Mouse (Mus musculus): ENCODE data around the gene Dab2ip. TPM values are rescaled to one million over a fixed set of nuclear protein-coding genes. Genes with fewer than 3 reads are reported as not detected.

The Dab2ip gene
- total and polyA plus RNA-seq, 3 experiments: 0.02 to 2.2 (median 0.16) TPM

DNA sequence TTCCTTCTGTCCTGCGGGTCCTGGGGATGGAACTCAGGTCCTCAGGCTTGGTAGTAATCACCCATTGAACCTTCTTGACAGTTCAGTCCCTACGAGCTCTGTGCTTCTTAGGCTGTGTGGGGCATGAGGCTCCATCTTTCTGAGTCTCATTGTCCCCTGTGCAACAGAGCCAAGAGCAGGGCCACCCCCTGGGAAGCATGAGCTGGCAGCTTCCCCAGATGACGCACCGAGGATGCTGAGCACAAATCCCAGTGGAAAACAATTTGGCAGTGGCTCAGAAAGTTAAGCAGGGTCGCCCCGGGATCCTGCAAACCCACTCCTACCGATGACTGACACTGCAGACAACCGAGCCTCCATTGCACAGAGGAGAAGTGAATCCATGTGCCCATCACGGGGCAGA is 24.4 kb upstream of the Dab2ip start:
- peaks cover 10% of the 10 kb centered on the region; the same call in 1 of the 2 replicates for H3K4me1 ChIP-seq (ENCODE audit: insufficient read depth, low read depth, low read length)
- TF ChIP-seq POLR2AphosphoS5 (IDR thresholded peaks at IDR 0.05; ENCODE audit: insufficient replicate concordance, low read depth, low read length) (no peak), GATA2 (IDR thresholded peaks at IDR 0.05; ENCODE audit: borderline replicate concordance, low read depth, low read length) (no peak), GATA1 (IDR thresholded peaks at IDR 0.05; ENCODE audit: borderline replicate concordance, low read length) (no peak), CTCF (IDR thresholded peaks at IDR 0.05; ENCODE audit: low read depth, low read length) (no peak), TAL1 (conservative IDR thresholded peaks at IDR 0.05; ENCODE audit: low read depth, low read length) (no peak)
- H3K27me3 ChIP-seq (ENCODE audit: insufficient read depth, low read length): peaks cover 29% of the 10 kb centered on the region
- H3K36me3 ChIP-seq (replicated peaks): no peaks in the 10 kb centered on the region
- no peak for ATAC-seq (ENCODE audit: extremely low read depth, insufficient number of reproducible peaks, low FRiP score, poor library complexity, severe bottlenecking)
- peaks cover 4% of the 10 kb centered on the region; the same call in 1 of the 2 replicates for H3K9me3 ChIP-seq (replicated peaks)
- no peak for DNase-seq (ENCODE audit: low spot score)
- H3K4me3 ChIP-seq (ENCODE audit: low read depth, low read length): no peak overlapping the region

DNA sequence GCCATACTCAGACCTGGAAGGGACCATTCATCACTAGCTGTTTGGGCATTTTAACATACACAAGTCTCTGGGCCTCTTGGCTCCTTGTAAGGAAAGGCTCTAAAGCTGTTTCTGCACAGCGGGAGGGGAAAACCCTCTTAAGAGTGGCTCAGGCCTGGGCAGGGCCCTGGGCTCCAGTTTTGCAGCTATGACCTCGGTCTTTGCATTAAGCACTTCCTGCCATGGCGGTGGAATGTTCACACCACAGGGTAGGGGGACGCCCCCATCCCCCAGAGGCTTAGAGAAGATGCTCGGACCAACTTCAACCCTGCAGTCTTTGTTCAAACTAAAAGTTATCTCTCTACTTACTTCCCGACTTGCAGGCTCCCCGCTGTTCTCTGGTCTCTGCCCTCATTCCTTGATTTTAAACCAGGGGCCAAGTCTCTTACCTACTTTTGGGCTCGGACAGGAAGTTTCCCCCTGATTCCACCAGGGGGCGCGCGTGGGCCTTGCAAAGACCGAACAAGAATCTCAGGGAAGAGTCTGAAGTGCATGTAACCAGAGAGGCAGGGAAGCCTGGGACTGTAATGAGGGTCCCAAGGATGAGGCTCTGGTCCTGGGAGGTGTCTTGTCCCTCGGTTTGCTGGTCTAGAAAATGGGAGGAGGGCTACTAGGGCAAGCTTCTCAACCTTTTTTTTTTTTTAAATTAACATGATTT is 18.6 kb upstream of the Dab2ip start:
- ATAC-seq (ENCODE audit: extremely low read depth, insufficient number of reproducible peaks, low FRiP score, poor library complexity, severe bottlenecking): 0 out of 2 replicates have a peak, but pooled peaks have one; percentile 15
- TF ChIP-seq CTCF (IDR thresholded peaks at IDR 0.05; ENCODE audit: low read depth, low read length): peak; percentile 62
- TF ChIP-seq POLR2AphosphoS5 (IDR thresholded peaks at IDR 0.05; ENCODE audit: insufficient replicate concordance, low read depth, low read length): no peak
- H3K27me3 ChIP-seq (ENCODE audit: insufficient read depth, low read length): peaks cover 14% of the 10 kb centered on the region
- no peaks in the 10 kb centered on the region for H3K9me3 ChIP-seq (replicated peaks)
- H3K36me3 ChIP-seq (replicated peaks): no peaks in the 10 kb centered on the region
- H3K4me1 ChIP-seq (ENCODE audit: insufficient read depth, low read depth, low read length): peaks cover 25% of the 10 kb centered on the region
- no peak overlapping the region for H3K4me3 ChIP-seq (ENCODE audit: low read depth, low read length)
- peak; percentile 53 for DNase-seq (ENCODE audit: low spot score)

DNA sequence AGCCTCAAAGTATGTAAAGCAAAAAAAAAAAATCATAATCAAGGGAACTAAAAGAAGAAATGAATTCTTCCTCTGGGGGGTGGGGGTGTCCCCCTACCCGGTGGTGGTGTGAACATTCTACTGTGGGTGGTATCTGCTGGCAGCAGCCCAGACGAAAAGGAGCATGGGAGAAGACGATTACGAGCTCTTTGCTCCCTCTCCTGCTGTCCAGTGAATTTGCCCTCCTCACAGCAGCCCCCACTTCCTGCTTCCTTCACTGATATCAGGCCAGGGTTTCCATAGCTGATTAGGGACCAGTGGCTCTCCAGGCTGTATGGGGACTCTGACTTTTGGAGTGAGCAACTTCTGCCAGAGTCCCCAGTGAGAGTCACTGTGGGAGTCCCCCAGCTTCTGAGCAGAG is 17.3 kb upstream of the Dab2ip start:
- Histone ChIP-seq H3K4me3 (ENCODE audit: low read depth, low read length) (no peak overlapping the region), H3K9me3 (replicated peaks) (no peaks in the 10 kb centered on the region), H3K36me3 (replicated peaks) (no peaks in the 10 kb centered on the region), H3K4me1 (ENCODE audit: insufficient read depth, low read depth, low read length) (peaks cover 25% of the 10 kb centered on the region), H3K27me3 (ENCODE audit: insufficient read depth, low read length) (peaks cover 22% of the 10 kb centered on the region)
- DNase-seq (ENCODE audit: low spot score) (no peak), ATAC-seq (ENCODE audit: extremely low read depth, insufficient number of reproducible peaks, low FRiP score, poor library complexity, severe bottlenecking) (no peak)
- TF ChIP-seq TAL1 (conservative IDR thresholded peaks at IDR 0.05; ENCODE audit: low read depth, low read length): no peak
- TF ChIP-seq POLR2AphosphoS5 (IDR thresholded peaks at IDR 0.05; ENCODE audit: insufficient replicate concordance, low read depth, low read length): no peak
- TF ChIP-seq GATA2 (IDR thresholded peaks at IDR 0.05; ENCODE audit: borderline replicate concordance, low read depth, low read length): no peak
- TF ChIP-seq GATA1 (IDR thresholded peaks at IDR 0.05; ENCODE audit: borderline replicate concordance, low read length): no peak

DNA sequence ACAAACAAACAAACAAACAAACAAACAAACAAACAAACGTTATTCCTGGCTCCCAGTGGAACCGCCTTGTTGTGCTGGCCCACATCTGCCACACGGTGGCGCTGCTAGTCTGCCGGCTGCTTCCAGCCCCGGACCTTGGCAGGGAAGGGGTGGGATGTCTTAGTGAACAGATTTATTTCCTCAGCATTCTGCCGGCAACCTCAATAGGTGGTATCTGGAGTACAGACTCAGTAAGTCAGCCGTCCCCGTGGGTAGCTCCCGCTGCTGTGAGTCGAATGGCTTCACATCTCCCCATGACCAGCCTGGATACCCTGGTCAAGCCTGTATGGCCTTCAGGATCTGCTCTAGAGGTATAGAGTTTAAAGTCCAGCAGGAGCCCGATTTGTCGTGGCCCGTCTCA is 13.3 kb upstream of the Dab2ip start:
- Histone ChIP-seq H3K4me3 (ENCODE audit: low read depth, low read length) (no peak overlapping the region), H3K4me1 (ENCODE audit: insufficient read depth, low read depth, low read length) (peaks cover 10% of the 10 kb centered on the region), H3K9me3 (replicated peaks) (no peaks in the 10 kb centered on the region), H3K27me3 (ENCODE audit: insufficient read depth, low read length) (peaks cover 22% of the 10 kb centered on the region), H3K36me3 (replicated peaks) (no peaks in the 10 kb centered on the region)
- DNase-seq (ENCODE audit: low spot score) (peak; percentile 33), ATAC-seq (ENCODE audit: extremely low read depth, insufficient number of reproducible peaks, low FRiP score, poor library complexity, severe bottlenecking) (no peak)
- TF ChIP-seq CTCF (IDR thresholded peaks at IDR 0.05; ENCODE audit: low read depth, low read length): peak; percentile 85
- no peak for TF ChIP-seq GATA1 (IDR thresholded peaks at IDR 0.05; ENCODE audit: borderline replicate concordance, low read length)
- TF ChIP-seq POLR2AphosphoS5 (IDR thresholded peaks at IDR 0.05; ENCODE audit: insufficient replicate concordance, low read depth, low read length): no peak
- no peak for TF ChIP-seq TAL1 (conservative IDR thresholded peaks at IDR 0.05; ENCODE audit: low read depth, low read length)
- TF ChIP-seq GATA2 (IDR thresholded peaks at IDR 0.05; ENCODE audit: borderline replicate concordance, low read depth, low read length): no peak

DNA sequence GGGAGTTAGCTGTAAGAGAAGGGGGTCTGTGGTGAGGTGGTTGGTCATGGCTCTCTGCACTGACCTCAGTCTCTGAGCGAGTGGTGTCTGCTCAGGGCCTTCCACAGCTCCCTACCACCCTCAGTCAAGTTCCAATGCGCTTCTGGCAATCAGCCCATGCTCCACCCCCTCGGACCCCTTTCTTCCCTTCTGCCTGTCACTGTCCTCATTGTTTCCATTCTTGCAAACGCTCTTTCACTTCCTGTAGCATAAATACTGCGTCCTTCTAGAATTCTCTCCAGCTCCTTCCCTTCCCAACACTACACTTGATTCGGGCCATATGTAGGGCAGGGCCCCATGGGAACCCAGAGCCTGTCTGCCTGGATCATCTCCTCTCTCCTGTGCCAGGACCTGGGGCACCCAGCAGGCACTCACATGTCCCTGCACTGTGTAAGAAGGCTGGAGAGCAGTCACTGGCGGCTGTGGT is 12.9 kb upstream of the Dab2ip start:
- TF ChIP-seq GATA2 (IDR thresholded peaks at IDR 0.05; ENCODE audit: borderline replicate concordance, low read depth, low read length): no peak
- TF ChIP-seq GATA1 (IDR thresholded peaks at IDR 0.05; ENCODE audit: borderline replicate concordance, low read length): no peak
- TF ChIP-seq TAL1 (conservative IDR thresholded peaks at IDR 0.05; ENCODE audit: low read depth, low read length): no peak
- TF ChIP-seq CTCF (IDR thresholded peaks at IDR 0.05; ENCODE audit: low read depth, low read length): no peak
- TF ChIP-seq POLR2AphosphoS5 (IDR thresholded peaks at IDR 0.05; ENCODE audit: insufficient replicate concordance, low read depth, low read length): no peak
- peaks cover 7% of the 10 kb centered on the region for H3K4me1 ChIP-seq (ENCODE audit: insufficient read depth, low read depth, low read length)
- DNase-seq (ENCODE audit: low spot score) (no peak), ATAC-seq (ENCODE audit: extremely low read depth, insufficient number of reproducible peaks, low FRiP score, poor library complexity, severe bottlenecking) (no peak)
- H3K36me3 ChIP-seq (replicated peaks): no peaks in the 10 kb centered on the region
- H3K9me3 ChIP-seq (replicated peaks): no peaks in the 10 kb centered on the region
- H3K27me3 ChIP-seq (ENCODE audit: insufficient read depth, low read length): peaks cover 24% of the 10 kb centered on the region
- no peak overlapping the region for H3K4me3 ChIP-seq (ENCODE audit: low read depth, low read length)

DNA sequence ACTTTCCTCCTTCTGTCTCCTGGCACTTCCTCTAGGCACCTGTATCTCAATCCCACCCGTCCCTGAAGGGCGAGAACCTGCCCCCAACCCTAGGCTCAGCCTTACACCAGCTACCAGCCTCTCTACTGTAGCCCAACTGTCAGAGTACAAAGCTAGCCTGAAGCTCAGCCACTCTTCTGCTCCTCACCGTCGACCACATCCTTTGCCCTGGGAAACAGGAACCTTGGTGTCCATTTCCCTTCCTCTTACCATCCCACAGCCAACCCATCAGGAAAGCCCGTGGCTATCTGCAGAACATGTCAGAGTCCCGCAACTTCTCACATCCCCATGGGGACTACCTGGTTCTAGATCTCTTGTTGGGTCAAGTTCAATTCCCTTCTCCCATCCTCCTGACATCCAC is 11.6 kb upstream of the Dab2ip start:
- Histone ChIP-seq H3K27me3 (ENCODE audit: insufficient read depth, low read length) (peaks cover 26% of the 10 kb centered on the region), H3K4me3 (ENCODE audit: low read depth, low read length) (no peak overlapping the region), H3K4me1 (ENCODE audit: insufficient read depth, low read depth, low read length) (0 out of 2 replicates have a peak, but pooled peaks cover 2% of the 10 kb centered on the region), H3K9me3 (replicated peaks) (no peaks in the 10 kb centered on the region), H3K36me3 (replicated peaks) (no peaks in the 10 kb centered on the region)
- no peak for ATAC-seq (ENCODE audit: extremely low read depth, insufficient number of reproducible peaks, low FRiP score, poor library complexity, severe bottlenecking)
- DNase-seq (ENCODE audit: low spot score): no peak
- TF ChIP-seq CTCF (IDR thresholded peaks at IDR 0.05; ENCODE audit: low read depth, low read length) (no peak), TAL1 (conservative IDR thresholded peaks at IDR 0.05; ENCODE audit: low read depth, low read length) (no peak), GATA2 (IDR thresholded peaks at IDR 0.05; ENCODE audit: borderline replicate concordance, low read depth, low read length) (no peak), POLR2AphosphoS5 (IDR thresholded peaks at IDR 0.05; ENCODE audit: insufficient replicate concordance, low read depth, low read length) (no peak), GATA1 (IDR thresholded peaks at IDR 0.05; ENCODE audit: borderline replicate concordance, low read length) (no peak)

Measured in G1E (cell line).